Mouse (Mus musculus) myocyte (in vitro differentiated cells): Measurements from ENCODE around the gene Bmp3. TPM values are rescaled to one million over a fixed set of nuclear protein-coding genes. Genes with fewer than 3 reads are reported as not detected.

ENCODE experiments used
- H3K27me3 ChIP-seq: one replicate; pipeline ENCODE4 v1.6.1; 2011; ENCODE audit not compliant: control insufficient read depth, insufficient read depth, insufficient read length
- H3K36me3 ChIP-seq: one replicate; pipeline ENCODE4 v1.6.1; 2011; ENCODE audit not compliant: control insufficient read depth, insufficient read depth
- H3K4me2 ChIP-seq: one replicate; pipeline ENCODE4 v1.6.1; 2011; ENCODE audit warnings: low read depth, control low read depth
- H3K4me3 ChIP-seq: one replicate; pipeline ENCODE4 v1.5.1; 2011; ENCODE audit warnings: mild to moderate bottlenecking, control low read depth, moderate library complexity
- H3K79me2 ChIP-seq: one replicate; pipeline ENCODE4 v1.6.1; 2011; ENCODE audit not compliant: control insufficient read depth, insufficient read depth
- H3ac ChIP-seq: one replicate; pipeline ENCODE4 v1.6.1; 2011; ENCODE audit not compliant: control insufficient read depth, insufficient read length
- CEBPB ChIP-seq: IDR thresholded peaks from 2 replicates; pipeline ENCODE4 v1.6.1; 2011; ENCODE audit warnings: mild to moderate bottlenecking, moderate library complexity; ENCODE audit not compliant: poor library complexity, insufficient read depth, severe bottlenecking
- E2F4 ChIP-seq: IDR thresholded peaks from one replicate; pipeline ENCODE4 v1.6.1; 2011; ENCODE audit warnings: mild to moderate bottlenecking, control low read depth, moderate library complexity; ENCODE audit not compliant: insufficient read depth
- MAX ChIP-seq: IDR thresholded peaks from one replicate; pipeline ENCODE4 v1.6.1; 2011; ENCODE audit warnings: low read depth, mild to moderate bottlenecking, control low read depth
- MYOD1 ChIP-seq, 3 experiments: IDR thresholded peaks; one replicate each; pipeline ENCODE4 v1.6.1; 2011; ENCODE audit warnings: control low read depth in 2 of 3, low read depth in 2 of 3, mild to moderate bottlenecking in 2 of 3, moderate library complexity in 1 of 3; ENCODE audit not compliant: insufficient read length in 2 of 3, control insufficient read depth in 1 of 3
- MYOG ChIP-seq, 3 experiments: IDR thresholded peaks; one replicate each; pipeline ENCODE4 v1.6.1; 2011; ENCODE audit warnings: control low read depth in 2 of 3, low read depth in 2 of 3, mild to moderate bottlenecking in 2 of 3; ENCODE audit not compliant: insufficient read length in 2 of 3, control insufficient read depth in 1 of 3, insufficient read depth in 1 of 3
- POLR2A ChIP-seq: IDR thresholded peaks from one replicate; pipeline ENCODE4 v1.6.1; 2011; ENCODE audit warnings: low read depth, mild to moderate bottlenecking, control low read depth, moderate library complexity; ENCODE audit not compliant: insufficient read length
- REST ChIP-seq: IDR thresholded peaks from one replicate; pipeline ENCODE4 v1.6.1; 2011; ENCODE audit warnings: mild to moderate bottlenecking, control low read depth, moderate library complexity; ENCODE audit not compliant: insufficient read depth, insufficient read length
- SRF ChIP-seq: IDR thresholded peaks from one replicate; pipeline ENCODE4 v1.6.1; 2011; ENCODE audit warnings: low read depth; ENCODE audit not compliant: control insufficient read depth, insufficient read length
- TCF12 ChIP-seq: IDR thresholded peaks from one replicate; pipeline ENCODE4 v1.6.1; 2011; ENCODE audit warnings: mild to moderate bottlenecking, control low read depth; ENCODE audit not compliant: poor library complexity, insufficient read depth, severe bottlenecking
- TCF3 ChIP-seq: IDR thresholded peaks from one replicate; pipeline ENCODE4 v1.6.1; 2011; ENCODE audit warnings: low read depth, control low read depth; ENCODE audit not compliant: insufficient read length
- USF1 ChIP-seq: IDR thresholded peaks from one replicate; pipeline ENCODE4 v1.6.1; 2011; ENCODE audit warnings: low read depth, mild to moderate bottlenecking, control low read depth, moderate library complexity
- polyA plus RNA-seq: library from polyadenylated mRNA; unstranded; fragments of >200 nt; fragmentation: generic; extraction: Trizol; gene quantifications from one replicate; pipeline ENCODE4 v1.2.1, GENCODE M21; 2012; ENCODE audit warnings: missing spikeins

Bmp3 gene
- polyA plus RNA-seq, 1 experiment, result not detected

DNA sequence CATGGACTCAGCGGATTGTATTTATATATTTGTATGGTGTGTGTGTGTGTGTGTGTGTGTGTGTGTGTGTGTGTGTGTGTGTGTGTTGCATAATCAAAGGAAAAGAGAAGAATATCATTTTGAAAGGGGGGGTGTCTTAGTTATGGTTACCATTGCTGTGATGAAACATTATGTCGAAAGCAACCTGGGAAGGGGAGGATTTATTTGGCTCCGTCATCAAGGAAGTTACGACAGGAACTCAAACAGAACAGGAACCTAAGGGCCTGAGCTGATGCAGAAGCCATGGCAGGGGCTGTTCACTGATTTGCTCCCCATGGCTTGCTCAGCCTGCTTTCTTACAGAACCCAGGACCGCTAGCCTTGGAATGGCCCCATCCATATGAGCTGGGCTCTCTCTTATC is 10.9 kb downstream of the Bmp3 start:
- H3ac ChIP-seq, result no peak overlapping the region
- TF ChIP-seq POLR2A, result no peak
- TF ChIP-seq MYOG (IDR thresholded peaks at IDR 0.05; ENCODE audit: control insufficient read depth in 1 of 3, insufficient read depth in 1 of 3, insufficient read length in 2 of 3, low read depth in 2 of 3), result no peak
- TF ChIP-seq TCF3, result no peak
- no peak for TF ChIP-seq MYOD1 (IDR thresholded peaks at IDR 0.05; ENCODE audit: control insufficient read depth in 1 of 3, insufficient read length in 2 of 3, low read depth in 2 of 3)

DNA sequence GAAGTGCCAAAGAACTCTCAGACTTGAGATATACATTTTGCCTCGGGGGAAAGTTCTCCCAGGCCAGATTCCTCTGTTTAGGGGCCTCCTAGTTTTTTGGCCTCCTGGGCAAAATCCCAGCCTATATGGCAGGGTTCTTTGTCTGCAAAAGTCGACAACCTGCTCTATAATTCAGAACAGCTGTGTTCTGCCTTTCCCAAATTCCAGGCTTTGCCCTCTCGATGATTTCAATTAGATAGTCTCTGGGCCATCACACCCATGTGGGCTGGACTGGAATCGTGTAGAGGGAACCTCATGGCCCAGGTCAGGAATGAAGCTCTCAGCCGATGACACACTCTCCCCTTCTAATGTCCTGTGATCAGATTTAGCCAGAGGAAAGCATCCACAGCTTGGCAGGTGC is 21.8 kb downstream of the Bmp3 start:
- Histone ChIP-seq H3K4me3 (no peak overlapping the region), H3K79me2 (no peaks in the 10 kb centered on the region), H3K27me3 (no peaks in the 10 kb centered on the region), H3ac (no peak overlapping the region), H3K4me2 (no peak overlapping the region), H3K36me3 (no peaks in the 10 kb centered on the region)
- TF ChIP-seq POLR2A (no peak), CEBPB (no peak), MYOG (IDR thresholded peaks at IDR 0.05; ENCODE audit: control insufficient read depth in 1 of 3, insufficient read depth in 1 of 3, insufficient read length in 2 of 3, low read depth in 2 of 3) (no peak)

More for the DNA sequence above, 10.9 kb downstream of the Bmp3 start:
- Histone ChIP-seq H3K27me3 (peaks cover 8% of the 10 kb centered on the region), H3K36me3 (no peaks in the 10 kb centered on the region), H3K4me2 (no peak overlapping the region), H3K4me3 (no peak overlapping the region), H3K79me2 (no peaks in the 10 kb centered on the region)

DNA sequence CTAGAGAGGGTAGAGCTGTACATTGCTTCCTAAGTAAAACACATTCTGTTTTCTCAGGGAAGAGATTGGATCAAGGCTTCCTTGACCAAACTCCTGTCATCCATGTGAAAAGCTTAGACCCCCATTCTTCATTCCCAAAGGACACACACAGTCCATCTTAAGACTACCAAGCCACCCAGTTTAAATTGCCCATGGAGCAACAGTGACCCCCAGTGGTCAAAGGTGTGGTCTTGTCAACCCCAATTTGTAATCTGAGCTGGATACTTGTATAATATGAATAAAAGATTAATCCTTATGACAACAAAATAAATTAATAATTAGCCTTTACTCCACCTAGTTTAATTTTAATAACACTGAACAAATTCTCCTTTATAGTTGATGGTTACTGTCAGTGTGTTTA is 24.7 kb downstream of the Bmp3 start:
- Histone ChIP-seq H3ac (no peak overlapping the region), H3K4me3 (no peak overlapping the region), H3K27me3 (no peaks in the 10 kb centered on the region), H3K79me2 (no peaks in the 10 kb centered on the region), H3K36me3 (no peaks in the 10 kb centered on the region), H3K4me2 (no peak overlapping the region)
- no peak for TF ChIP-seq TCF3
- no peak for TF ChIP-seq REST
- TF ChIP-seq TCF12, result no peak

- no peaks in the 10 kb centered on the region for H3K79me2 ChIP-seq
- H3K4me2 ChIP-seq, result no peak overlapping the region
- no peaks in the 10 kb centered on the region for H3K27me3 ChIP-seq
- TF ChIP-seq MAX, result no peak
- TF ChIP-seq MYOD1 (IDR thresholded peaks at IDR 0.05; ENCODE audit: control insufficient read depth in 1 of 3, insufficient read length in 2 of 3, low read depth in 2 of 3), result no peak
- no peak for TF ChIP-seq TCF12
- H3K36me3 ChIP-seq, result no peaks in the 10 kb centered on the region
- H3K4me3 ChIP-seq, result no peak overlapping the region
- no peak overlapping the region for H3ac ChIP-seq
These were observed 27.9 kb downstream of the Bmp3 start for GRCm38 (mm10) chr5:98882096-98882495.

DNA sequence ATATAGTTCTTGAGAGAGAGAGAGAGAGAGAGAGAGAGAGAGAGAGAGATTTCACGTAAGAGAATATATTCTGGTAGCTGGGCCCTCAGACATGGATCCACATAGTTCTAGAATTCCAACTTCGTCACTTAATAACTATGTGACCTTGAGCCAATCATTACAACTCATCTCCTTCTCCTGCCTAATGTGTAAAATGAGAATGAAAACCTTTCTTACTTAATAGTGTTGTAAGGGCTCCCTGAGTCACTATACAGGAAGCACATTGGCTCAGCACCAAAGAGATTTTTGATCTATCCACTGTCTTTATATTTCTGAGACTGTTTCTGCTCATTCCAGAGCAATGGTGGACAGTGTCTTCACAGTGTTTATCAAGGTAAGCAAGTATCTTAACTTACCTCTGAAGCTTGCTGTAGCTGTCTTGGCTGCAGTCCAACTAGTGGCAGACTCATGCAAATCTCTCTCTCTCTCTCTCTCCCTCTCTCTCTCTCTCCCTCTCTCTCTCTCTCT is 36.4 kb downstream of the Bmp3 start:
- no peak overlapping the region for H3ac ChIP-seq
- H3K79me2 ChIP-seq, result no peaks in the 10 kb centered on the region
- H3K4me2 ChIP-seq, result peak overlapping the region; percentile 1
- H3K36me3 ChIP-seq, result no peaks in the 10 kb centered on the region
- no peak for TF ChIP-seq E2F4
- no peak for TF ChIP-seq USF1
- TF ChIP-seq CEBPB, result no peak
- no peak for TF ChIP-seq POLR2A
- no peak for TF ChIP-seq TCF3
- TF ChIP-seq MAX, result no peak
- TF ChIP-seq MYOG (IDR thresholded peaks at IDR 0.05; ENCODE audit: control insufficient read depth in 1 of 3, insufficient read depth in 1 of 3, insufficient read length in 2 of 3, low read depth in 2 of 3), result no peak
- no peak for TF ChIP-seq SRF
- no peak for TF ChIP-seq TCF12
- TF ChIP-seq REST, result no peak
- TF ChIP-seq MYOD1 (IDR thresholded peaks at IDR 0.05; ENCODE audit: control insufficient read depth in 1 of 3, insufficient read length in 2 of 3, low read depth in 2 of 3), result no peak
- no peaks in the 10 kb centered on the region for H3K27me3 ChIP-seq
- H3K4me3 ChIP-seq, result no peak overlapping the region

DNA sequence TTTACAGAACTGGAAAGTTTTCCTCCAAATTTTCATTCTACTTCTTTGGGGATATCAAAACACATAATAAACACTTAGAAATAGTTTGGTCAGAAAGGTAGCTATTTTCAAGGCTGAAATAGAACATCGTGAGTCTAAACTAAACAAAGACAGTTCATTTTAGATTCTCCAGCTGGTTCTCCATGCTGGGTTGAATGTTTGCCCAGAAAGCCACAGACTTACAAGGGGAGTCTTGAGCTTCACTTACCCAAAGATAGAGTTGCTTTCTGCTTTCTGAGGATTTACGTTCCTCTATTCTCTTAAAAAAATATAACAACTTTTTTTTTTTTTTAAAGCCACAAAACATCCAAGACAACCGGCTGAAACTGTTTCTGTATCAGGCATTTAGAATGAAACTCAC is 40.1 kb downstream of the Bmp3 start:
- H3K4me3 ChIP-seq, result no peak overlapping the region
- H3ac ChIP-seq, result no peak overlapping the region
- no peaks in the 10 kb centered on the region for H3K36me3 ChIP-seq
- H3K4me2 ChIP-seq, result no peak overlapping the region
- no peaks in the 10 kb centered on the region for H3K79me2 ChIP-seq
- H3K27me3 ChIP-seq, result no peaks in the 10 kb centered on the region
- TF ChIP-seq MAX (no peak), CEBPB (no peak), REST (no peak), SRF (no peak), E2F4 (no peak), MYOG (IDR thresholded peaks at IDR 0.05; ENCODE audit: control insufficient read depth in 1 of 3, insufficient read depth in 1 of 3, insufficient read length in 2 of 3, low read depth in 2 of 3) (no peak), TCF3 (no peak)
